Mouse (Mus musculus) liver, adult 2 months (tissue): ENCODE measurements at regions not wholly inside any gene's neighbourhood (a gene's known extent, or its start where the extent isn't known, plus 50 kb on each side); places are given as distances from the start of the nearest gene placed in this dataset.

ENCODE experiments used
- CTCF ChIP-seq: fragments of 200-500 bp; IDR thresholded peaks from 2 replicates; pipeline ENCODE4 v1.5.1; 2011; ENCODE audit warnings: low read depth, low read length, control low read depth
- POLR2A ChIP-seq: fragments of 200-500 bp; IDR thresholded peaks from 2 replicates; pipeline ENCODE4 v1.6.1; 2011; ENCODE audit warnings: low read length, control low read depth; ENCODE audit not compliant: insufficient read depth; ENCODE audit errors: extremely low read depth

DNA sequence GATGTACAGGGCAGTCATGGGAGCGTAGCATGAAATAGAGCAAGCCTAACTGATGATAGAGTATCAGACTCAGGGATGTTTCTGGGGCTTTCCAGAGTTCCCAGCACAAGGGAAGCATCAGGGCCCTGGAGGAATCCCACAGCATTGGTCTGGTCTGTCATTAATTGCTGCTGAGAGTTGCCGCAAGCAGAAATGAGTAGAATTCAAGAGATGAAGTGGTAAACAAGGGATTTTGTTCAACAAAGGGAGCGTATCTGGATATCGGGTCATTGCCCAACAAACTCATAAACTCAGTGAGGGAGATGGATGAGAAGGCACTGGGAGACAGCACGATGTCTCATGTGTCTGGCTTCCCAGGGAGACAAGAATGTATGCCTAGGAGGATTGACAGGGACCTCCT is 165.6 kb upstream of the Serp2 start:
- TF ChIP-seq CTCF (no peak), POLR2A (no peak)
